Mouse (Mus musculus): Measurements from ENCODE around the gene Sik2. TPM values are rescaled to one million over a fixed set of nuclear protein-coding genes. Genes with fewer than 3 reads are reported as not detected.

The Sik2 gene
- polyA plus RNA-seq, 1 experiment from 2014 or later, result 18.3 TPM

Other genes starting within 250 kb of the Sik2 start
- gene Fdxacb1, start 240.8 kb downstream of the Sik2 start, polyA plus RNA-seq (2016; fragmentation: Nextera tagmentation; extraction: Ambion mirVana), result 13.2 and 13.4 TPM in 2 replicates
- 40.1 and 41.2 TPM in 2 replicates for gene Alg9, start 234.1 kb downstream of the Sik2 start, polyA plus RNA-seq (2016; fragmentation: Nextera tagmentation; extraction: Ambion mirVana)
- gene 1110032A03Rik, start 233.6 kb downstream of the Sik2 start, polyA plus RNA-seq (2016; fragmentation: Nextera tagmentation; extraction: Ambion mirVana), result 23.0 and 28.3 TPM in 2 replicates
- 162 and 178 TPM in 2 replicates for gene Ppp2r1b, start 163.8 kb downstream of the Sik2 start, polyA plus RNA-seq (2016; fragmentation: Nextera tagmentation; extraction: Ambion mirVana)
- gene Btg4, start 51.8 kb upstream of the Sik2 start, polyA plus RNA-seq (2016; fragmentation: Nextera tagmentation; extraction: Ambion mirVana), result not detected in 2 replicates
- gene Layn, start 68.0 kb upstream of the Sik2 start, polyA plus RNA-seq (2016; fragmentation: Nextera tagmentation; extraction: Ambion mirVana), result 1.5 and 2.5 TPM in 2 replicates
- gene 4833427G06Rik, start 93.0 kb upstream of the Sik2 start, polyA plus RNA-seq (2016; fragmentation: Nextera tagmentation; extraction: Ambion mirVana), result not detected in 2 replicates
- 0.01 TPM in 2 replicates for gene Gm32742, start 156.4 kb upstream of the Sik2 start, polyA plus RNA-seq (2016; fragmentation: Nextera tagmentation; extraction: Ambion mirVana)
- gene Pou2af1, start 204.6 kb upstream of the Sik2 start, polyA plus RNA-seq (2016; fragmentation: Nextera tagmentation; extraction: Ambion mirVana), result not detected in 2 replicates